Mouse (Mus musculus) neural tube, embryonic 14.5 days (tissue): ENCODE data around the gene Gzmf. TPM values are rescaled to one million over a fixed set of nuclear protein-coding genes. Genes with fewer than 3 reads are reported as not detected.
"Not testable (repeated sequence)": the region's sequence is repeated elsewhere in the genome, so short reads cannot be mapped to it uniquely, and the experiment has no call there.

Experiments
- ATAC-seq: fragments of 200-750 bp; cut with Nextera tagmentation; 2 replicates; pipeline ENCODE4 v1.8.0; 2017; ENCODE audit warnings: low read depth, mild to moderate bottlenecking, moderate TSS enrichment, moderate library complexity
- H3K27ac ChIP-seq: fragments of 300-500 bp; sonication (generic); 2 replicates; pipeline ENCODE4 v1.5.1; 2014; ENCODE audit warnings: low read depth, mild to moderate bottlenecking, control low read depth, low read length, moderate library complexity, mixed read lengths
- H3K27me3 ChIP-seq: fragments of 300-500 bp; sonication (generic); 2 replicates; pipeline ENCODE4 v1.6.1; 2014; ENCODE audit warnings: low read length; ENCODE audit not compliant: control insufficient read depth, insufficient read depth
- H3K36me3 ChIP-seq: fragments of 300-500 bp; sonication (generic); 2 replicates; pipeline ENCODE4 v1.6.1; 2014; ENCODE audit warnings: low read length, mixed read lengths; ENCODE audit not compliant: control insufficient read depth, insufficient read depth
- H3K4me1 ChIP-seq: fragments of 300-500 bp; sonication (generic); 2 replicates; pipeline ENCODE4 v1.6.1; 2014; ENCODE audit warnings: low read length; ENCODE audit not compliant: control insufficient read depth, insufficient read depth
- H3K4me2 ChIP-seq: fragments of 300-500 bp; sonication (generic); 2 replicates; pipeline ENCODE4 v1.6.1; 2014; ENCODE audit warnings: mild to moderate bottlenecking, low read depth, low read length, control low read depth
- H3K4me3 ChIP-seq: fragments of 300-500 bp; sonication (generic); 2 replicates; pipeline ENCODE4 v1.5.1; 2014; ENCODE audit warnings: low read depth, low read length, control low read depth, mixed read lengths
- H3K9ac ChIP-seq: fragments of 300-500 bp; sonication (generic); replicated peaks from 2 replicates; pipeline ENCODE4 v1.6.1; 2014; ENCODE audit warnings: low read depth, mild to moderate bottlenecking, control low read depth, low read length, mixed read lengths
- H3K9me3 ChIP-seq: fragments of 300-500 bp; sonication (generic); 2 replicates; pipeline ENCODE4 v1.6.1; 2016; ENCODE audit warnings: low read length; ENCODE audit not compliant: control insufficient read depth
- WGBS: fragments of 180-500 bp; shearing (Covaris S2); extraction: QIAGEN DNeasy Blood & Tissue Kit; methylation state at CpG from one replicate; pipeline ENCODE4 v1.1.7; 2014; 5-methylcytosine and 5-hydroxymethylcytosine counted together
- polyA plus RNA-seq: library from polyadenylated mRNA; unstranded; fragments of >200 nt; fragmentation: Nextera tagmentation; extraction: Ambion mirVana; gene quantifications from 2 replicates; pipeline ENCODE4 v1.2.1, GENCODE M21; 2014

The Gzmf gene
- polyA plus RNA-seq = not detected in 2 replicates

DNA sequence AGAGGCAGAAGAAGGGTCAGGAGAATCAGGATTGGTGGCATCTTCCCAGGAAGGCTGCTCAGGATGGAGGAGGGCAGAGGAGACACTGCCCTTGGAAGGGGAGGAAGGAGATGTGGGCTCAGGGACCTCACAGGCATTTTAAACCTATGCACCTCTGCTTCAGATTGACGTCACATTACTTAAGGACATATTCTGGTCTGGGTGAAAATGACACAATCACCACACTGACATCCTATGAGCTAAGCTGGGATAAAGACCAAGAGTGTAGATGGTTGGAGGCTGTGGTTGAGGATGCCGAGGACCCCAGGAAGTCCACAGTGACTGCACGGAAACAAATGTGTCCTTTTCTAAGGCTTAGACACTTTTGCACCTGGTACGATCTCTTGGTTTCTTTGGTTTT, at the start of gene Gzmf:
Gzmf (minus strand) TSS at position 101 of the 400 bp plus-strand sequence.
- H3K36me3 ChIP-seq = no peaks in the 10 kb centered on the region
- H3K4me2 ChIP-seq = no peak within 1 kb of the TSS
- WGBS = 90% methylated on average over 4 of the region's 4 CpGs
- H3K9me3 ChIP-seq = no peaks in the 10 kb centered on the region
- no peak within 1 kb of the TSS for H3K27ac ChIP-seq
- no peaks in the 10 kb centered on the region for H3K4me1 ChIP-seq
- no peak for ATAC-seq
- H3K4me3 ChIP-seq = no peak within 1 kb of the TSS
- no peaks in the 10 kb centered on the region for H3K27me3 ChIP-seq
- H3K9ac ChIP-seq = no peak within 1 kb of the TSS

DNA sequence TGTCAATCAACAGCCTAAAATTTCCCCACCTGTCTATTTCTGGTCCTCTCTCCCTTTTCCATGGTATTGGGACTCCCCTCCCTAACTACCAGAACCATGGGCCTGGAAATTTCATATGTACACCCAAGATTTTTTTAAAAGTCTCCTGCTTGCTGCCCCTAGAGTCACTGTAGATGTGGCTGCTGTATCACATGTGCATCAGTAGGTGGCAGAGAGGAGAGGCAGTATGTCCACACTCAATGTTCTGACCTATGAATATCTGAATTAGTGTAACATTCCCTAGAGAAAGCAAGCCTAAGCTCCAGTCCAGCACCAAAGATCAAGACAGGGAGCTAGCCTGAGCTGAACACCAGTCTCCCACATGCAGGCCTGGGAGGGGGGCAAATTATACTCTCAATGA, 29.2 kb upstream of the Gzmf start:
- no peaks in the 10 kb centered on the region for H3K36me3 ChIP-seq
- H3K9me3 ChIP-seq = no peaks in the 10 kb centered on the region
- H3K9ac ChIP-seq = no peak overlapping the region
- ATAC-seq = no peak
- H3K27me3 ChIP-seq = no peaks in the 10 kb centered on the region
- no peak overlapping the region for H3K4me3 ChIP-seq
- H3K4me1 ChIP-seq = no peaks in the 10 kb centered on the region
- H3K27ac ChIP-seq = no peak overlapping the region
- H3K4me2 ChIP-seq = no peak overlapping the region

GRCm38 (mm10) chr14:56234556-56234955, 23.3 kb upstream of the Gzmf start, which contains the start of gene Gzmc:
TSS of gene Gzmc (minus strand) at chr14:56234656.
- Histone ChIP-seq H3K4me3 (no peak within 1 kb of the TSS), H3K9me3 (no peaks in the 10 kb centered on the region), H3K9ac (no peak within 1 kb of the TSS), H3K4me1 (no peaks in the 10 kb centered on the region), H3K4me2 (no peak within 1 kb of the TSS), H3K36me3 (no peaks in the 10 kb centered on the region), H3K27ac (no peak within 1 kb of the TSS), H3K27me3 (no peaks in the 10 kb centered on the region)
- WGBS = 84% methylated on average over 2 of the region's 2 CpGs
- no peak for ATAC-seq

DNA sequence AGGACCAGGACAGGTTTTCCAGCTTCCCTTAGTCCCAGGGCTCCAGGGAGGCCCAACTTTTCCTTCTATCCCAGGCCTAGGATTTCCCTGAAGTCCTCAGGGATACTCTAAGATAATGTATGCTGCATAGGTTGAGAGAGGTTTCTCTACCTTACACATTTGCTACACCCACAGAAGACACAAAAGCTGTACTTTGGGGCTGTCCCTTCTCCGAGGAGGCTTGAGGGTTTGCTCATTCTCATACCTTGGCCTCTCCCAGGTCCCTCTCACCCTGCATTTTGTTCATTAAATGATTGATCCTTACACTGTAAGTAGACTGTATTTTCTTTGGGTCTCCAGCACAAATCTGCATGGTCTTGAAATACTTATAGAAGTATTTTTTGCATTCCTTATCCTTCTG, 5.6 kb downstream of the Gzmf start:
- H3K36me3 ChIP-seq = no peaks in the 10 kb centered on the region
- H3K4me2 ChIP-seq = no peak overlapping the region
- ATAC-seq = no peak
- no peak overlapping the region for H3K9ac ChIP-seq
- H3K4me3 ChIP-seq = no peak overlapping the region
- 87% methylated on average over 1 of the region's 1 CpGs for WGBS
- no peaks in the 10 kb centered on the region for H3K4me1 ChIP-seq
- no peaks in the 10 kb centered on the region for H3K27me3 ChIP-seq
- no peak overlapping the region for H3K27ac ChIP-seq
- no peaks in the 10 kb centered on the region for H3K9me3 ChIP-seq

- not testable (repeated sequence) for H3K4me1 ChIP-seq, H3K4me3 ChIP-seq, H3K9me3 ChIP-seq, H3K4me2 ChIP-seq, ATAC-seq, H3K36me3 ChIP-seq, H3K27me3 ChIP-seq, H3K9ac ChIP-seq, H3K27ac ChIP-seq
- 32% methylated on average over 5 of the region's 5 CpGs for WGBS
Observed at GRCm38 (mm10) chr14:56205021-56205420, 6.2 kb downstream of the Gzmf start.

- no peaks in the 10 kb centered on the region for H3K27me3 ChIP-seq
- H3K36me3 ChIP-seq = no peaks in the 10 kb centered on the region
- WGBS = 12% methylated on average over 2 of the region's 2 CpGs
- no peak overlapping the region for H3K4me3 ChIP-seq
- no peaks in the 10 kb centered on the region for H3K4me1 ChIP-seq
- ATAC-seq = no peak
- H3K4me2 ChIP-seq = no peak overlapping the region
- H3K27ac ChIP-seq = no peak overlapping the region
- no peak overlapping the region for H3K9ac ChIP-seq
- H3K9me3 ChIP-seq = no peaks in the 10 kb centered on the region
Observed at GRCm38 (mm10) chr14:56203975-56204374, 7.2 kb downstream of the Gzmf start.

- no peaks in the 10 kb centered on the region for H3K36me3 ChIP-seq
- H3K27ac ChIP-seq = no peak overlapping the region
- H3K9ac ChIP-seq = no peak overlapping the region
- no peak overlapping the region for H3K4me2 ChIP-seq
- H3K4me1 ChIP-seq = no peaks in the 10 kb centered on the region
- WGBS = 62% methylated on average over 6 of the region's 6 CpGs
- no peak overlapping the region for H3K4me3 ChIP-seq
- H3K9me3 ChIP-seq = no peaks in the 10 kb centered on the region
- no peaks in the 10 kb centered on the region for H3K27me3 ChIP-seq
- ATAC-seq = no peak
Observed at GRCm38 (mm10) chr14:56186946-56187345, 24.3 kb downstream of the Gzmf start.

DNA sequence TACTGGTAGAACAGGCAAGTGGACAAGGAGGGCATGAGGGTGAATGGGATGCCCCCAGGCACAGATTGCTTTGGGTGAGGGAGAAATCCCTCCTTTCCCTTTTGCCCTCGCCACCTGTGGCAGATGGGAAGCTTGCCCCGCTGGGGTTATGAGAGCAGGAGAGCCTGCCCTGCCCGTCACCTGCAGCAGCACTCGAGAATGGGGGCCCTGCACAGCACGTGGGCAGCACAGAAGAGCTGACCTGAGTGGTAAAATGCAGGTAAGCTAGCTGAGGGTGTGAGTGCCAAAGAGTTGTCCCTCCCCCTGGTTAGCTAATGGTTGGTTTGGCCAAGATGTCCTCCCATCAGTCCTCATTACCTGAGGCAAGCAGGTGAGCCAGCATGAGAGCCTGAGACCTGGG, 24.7 kb downstream of the Gzmf start:
- ATAC-seq = no peak
- Histone ChIP-seq H3K9ac (no peak overlapping the region), H3K36me3 (no peaks in the 10 kb centered on the region), H3K9me3 (no peaks in the 10 kb centered on the region), H3K4me1 (no peaks in the 10 kb centered on the region), H3K4me2 (no peak overlapping the region), H3K27ac (no peak overlapping the region), H3K27me3 (no peaks in the 10 kb centered on the region), H3K4me3 (no peak overlapping the region)
- WGBS = 88% methylated on average over 5 of the region's 5 CpGs

DNA sequence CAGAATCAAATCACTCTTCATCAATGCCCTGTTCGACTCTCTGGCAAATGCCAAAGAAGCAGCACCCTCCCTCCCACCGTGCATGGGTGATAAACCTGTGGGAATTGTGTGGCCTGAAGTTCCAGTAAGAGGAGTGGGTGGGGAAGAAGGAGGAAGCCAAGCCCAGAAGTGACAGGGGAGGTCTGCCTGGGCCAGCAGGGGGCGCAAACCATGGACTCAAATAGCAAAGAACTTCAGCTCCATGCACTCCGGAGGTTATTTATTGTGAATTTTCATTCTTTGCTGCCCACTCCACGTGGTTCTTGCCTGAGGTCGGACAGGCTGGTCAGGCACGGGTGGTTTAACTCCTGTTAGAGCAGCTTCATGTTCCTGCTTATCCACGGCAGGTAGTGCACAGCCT, 33.6 kb downstream of the Gzmf start:
- not testable (repeated sequence) for H3K27ac ChIP-seq, ATAC-seq, H3K4me1 ChIP-seq, H3K27me3 ChIP-seq, H3K4me2 ChIP-seq, H3K36me3 ChIP-seq, H3K9me3 ChIP-seq, H3K9ac ChIP-seq, H3K4me3 ChIP-seq
- 25% methylated on average over 8 of the region's 8 CpGs for WGBS

- Histone ChIP-seq H3K36me3 (no peaks in the 10 kb centered on the region), H3K4me2 (no peak within 1 kb of the TSS), H3K27ac (no peak within 1 kb of the TSS), H3K4me3 (no peak within 1 kb of the TSS), H3K4me1 (no peaks in the 10 kb centered on the region), H3K9ac (no peak within 1 kb of the TSS), H3K27me3 (no peaks in the 10 kb centered on the region), H3K9me3 (no peaks in the 10 kb centered on the region)
- 93% methylated on average over 5 of the region's 5 CpGs for whole genome bisulfite sequencing
- ATAC-seq = no peak
Observed at GRCm38 (mm10) chr14:56174499-56174898, 36.7 kb downstream of the Gzmf start, which contains the start of gene Gzmn. TSS of gene Gzmn (minus strand) at chr14:56174599.
